8 mouse cellular contexts compared by ENCODE assay signal in genomic region chr19:55332641-55333268, GRCm38 (mm10). TPM values are rescaled to one million over a fixed set of nuclear protein-coding genes. Genes with fewer than 3 reads are reported as not detected.
DNase-seq lines count a peak whose midpoint lies in the region; ATAC-seq and TF ChIP-seq lines count a peak whose summit lies in the region.

No protein-coding gene starts in this region.

- intact Hi-C loops in left cerebral cortex, postnatal 36 days (cut with DNase I): loop anchor here (10.0 kb wide), 1 partner anchor 542 kb away; no protein-coding TSS in a partner anchor

- peak; percentile 38 to 43 for DNase-seq in urinary bladder, adult 18-20 months (ENCODE audit: low spot score in 2 of 2)
- no peak for DNase-seq in urinary bladder, postnatal 10 days (ENCODE audit: low spot score)
- peak; percentile 76 for DNase-seq in embryo, embryonic 9.5 days (ENCODE audit: extremely low spot score)
- peak; percentile 59 to 71 for DNase-seq in left cerebral cortex, postnatal 36 days (ENCODE audit: low spot score in 2 of 2)
- DNase-seq in midbrain, embryonic 11.5 days (ENCODE audit: low spot score, missing footprints): peak; percentile 95
- DNase-seq in spleen, adult 12 weeks (ENCODE audit: low spot score): peak; percentile 33

- ATAC-seq in granulocyte monocyte progenitor cell, adult 5-6 weeks (replicated peaks; ENCODE audit: poor library complexity, severe bottlenecking): peak; percentile 93
- ATAC-seq in intestine, postnatal 0 days: peak; percentile 63; the same call in 1 of the 2 replicates
- peak; percentile 76 for ATAC-seq in midbrain, embryonic 11.5 days (ENCODE audit: low FRiP score)

- no peaks in the 10 kb centered on the region for H3K27me3 ChIP-seq in intestine, postnatal 0 days (replicated peaks; ENCODE audit: control insufficient read depth, insufficient read depth, low read length)
- no peaks in the 10 kb centered on the region for H3K27me3 ChIP-seq in midbrain, embryonic 11.5 days (ENCODE audit: control insufficient read depth, insufficient read depth, low read length)

- no peak overlapping the region for H3K27ac ChIP-seq in intestine, postnatal 0 days (ENCODE audit: low read depth, low read length)
- no peak overlapping the region for H3K27ac ChIP-seq in midbrain, embryonic 11.5 days (ENCODE audit: low read depth, low read length)

- no peak overlapping the region for H3K4me3 ChIP-seq in intestine, postnatal 0 days (ENCODE audit: low read depth, low read length)
- no peak overlapping the region for H3K4me3 ChIP-seq in midbrain, embryonic 11.5 days (ENCODE audit: low read depth, low read length)

- TF ChIP-seq CTCF in intestine, postnatal 0 days (IDR thresholded peaks at IDR 0.05; ENCODE audit: low read depth): peak; percentile 97

- no peaks in the 10 kb centered on the region for H3K4me1 ChIP-seq in intestine, postnatal 0 days (replicated peaks; ENCODE audit: control insufficient read depth, insufficient read depth, low read length)
- H3K4me1 ChIP-seq in midbrain, embryonic 11.5 days (ENCODE audit: control insufficient read depth, insufficient read depth, low read length): no peaks in the 10 kb centered on the region

- H3K9ac ChIP-seq in intestine, postnatal 0 days (ENCODE audit: low read depth, low read length): no peak overlapping the region
- H3K9ac ChIP-seq in midbrain, embryonic 11.5 days (ENCODE audit: low read length): no peak overlapping the region

- WGBS in intestine, postnatal 0 days: 91% methylated on average over 8 of the region's 8 CpGs
- WGBS in midbrain, embryonic 11.5 days: 88% methylated on average over 8 of the region's 8 CpGs

- H3K36me3 ChIP-seq in intestine, postnatal 0 days (ENCODE audit: control insufficient read depth, insufficient read depth): peaks cover 29% of the 10 kb centered on the region
- no peaks in the 10 kb centered on the region for H3K36me3 ChIP-seq in midbrain, embryonic 11.5 days (ENCODE audit: control insufficient read depth, insufficient read depth, low read length)

- H3K9me3 ChIP-seq in intestine, postnatal 0 days (ENCODE audit: control insufficient read depth): no peaks in the 10 kb centered on the region
- H3K9me3 ChIP-seq in midbrain, embryonic 11.5 days (ENCODE audit: control insufficient read depth, low read length): no peaks in the 10 kb centered on the region

- H3K4me2 ChIP-seq in intestine, postnatal 0 days (replicated peaks; ENCODE audit: low read depth): no peak overlapping the region
- H3K4me2 ChIP-seq in midbrain, embryonic 11.5 days: no peak overlapping the region

RNA-seq across cellular contexts. Expression of gene Vti1a, which starts 16.7 kb away (rescaled TPM):
- total RNA-seq in granulocyte monocyte progenitor cell, adult 5-6 weeks (2014; fragmentation: Nextera tagmentation): 30.8 and 34.4 TPM in 2 replicates
- 29.7 and 31.2 TPM in 2 replicates for total RNA-seq in granulocyte monocyte progenitor cell, adult 5-6 weeks (2017)
- polyA plus RNA-seq in intestine, postnatal 0 days (2015; fragmentation: Nextera tagmentation; extraction: Ambion mirVana): 21.3 and 23.2 TPM in 2 replicates
- total RNA-seq in left cerebral cortex, postnatal 36 days (2021): 10 to 100 TPM; 63.9 to 67.3 TPM
- 27.1 and 28.2 TPM in 2 replicates for polyA plus RNA-seq in midbrain, embryonic 11.5 days (2014; fragmentation: Nextera tagmentation; extraction: Ambion mirVana)

RNA-seq across cellular contexts. Expression of gene Zdhhc6, which starts 16.9 kb away (rescaled TPM):
- total RNA-seq in granulocyte monocyte progenitor cell, adult 5-6 weeks (2014; fragmentation: Nextera tagmentation): 58.5 and 59.7 TPM in 2 replicates
- 55.1 and 67.3 TPM in 2 replicates for total RNA-seq in granulocyte monocyte progenitor cell, adult 5-6 weeks (2017)
- polyA plus RNA-seq in intestine, postnatal 0 days (2015; fragmentation: Nextera tagmentation; extraction: Ambion mirVana): 39.8 and 44.7 TPM in 2 replicates
- total RNA-seq in left cerebral cortex, postnatal 36 days (2021): 10 to 100 TPM; 26.1 to 29.0 TPM
- 112 and 116 TPM in 2 replicates for polyA plus RNA-seq in midbrain, embryonic 11.5 days (2014; fragmentation: Nextera tagmentation; extraction: Ambion mirVana)
